In the genomic region with DNA sequence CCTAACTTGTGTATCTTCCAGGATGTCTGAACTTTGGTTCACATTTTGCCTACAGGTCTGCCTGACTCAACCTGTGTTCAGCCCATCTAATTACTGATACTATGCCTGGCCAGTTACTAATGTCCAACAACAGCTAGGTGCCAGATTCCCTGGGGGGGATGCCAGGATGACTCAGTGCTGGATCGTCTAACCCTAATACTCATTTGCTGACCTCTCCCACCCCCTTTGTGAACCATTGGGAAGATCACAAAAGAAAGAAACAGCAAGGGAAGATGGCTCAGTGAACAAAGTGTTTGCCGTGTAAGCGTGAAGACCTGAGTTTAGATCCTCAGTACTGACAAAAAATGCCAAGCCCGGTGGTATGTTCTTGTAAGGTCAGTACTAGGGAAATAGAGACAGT, we compare ENCODE assay signal across 17 mouse cellular contexts.
"Had no signal": no experiment of that assay in that cellular context is flagged by ENCODE, and none has a peak within 500 bp of the region (broad histone marks: within the 10 kb centered on the region; RNA-seq: fewer than 3 reads in every experiment).

No protein-coding gene starts in this region.

- H3K4me2 ChIP-seq: neural tube, embryonic 12.5 days; neural tube, embryonic 13.5 days; neural tube, embryonic 15.5 days; stomach, embryonic 15.5 days had no signal

- H3K4me1 ChIP-seq: neural tube, embryonic 12.5 days; neural tube, embryonic 13.5 days; neural tube, embryonic 15.5 days; stomach, embryonic 15.5 days had no signal

- DNase-seq: retina, postnatal 1 day; right cerebral cortex, adult 18-20 months; right cerebral cortex, postnatal 14 days; right cerebral cortex, postnatal 25 days; right cerebral cortex, postnatal 4 days; spleen, adult 18-20 months; thymus, adult 18-20 months; thymus, adult 2 months; thymus, postnatal 14 days; thymus, postnatal 25 days; thymus, postnatal 36 days; thymus, postnatal 4 days had no signal

- H3K9me3 ChIP-seq: neural tube, embryonic 12.5 days; neural tube, embryonic 13.5 days; neural tube, embryonic 15.5 days; stomach, embryonic 15.5 days had no signal

- H3K9ac ChIP-seq: neural tube, embryonic 12.5 days; neural tube, embryonic 13.5 days; neural tube, embryonic 15.5 days; stomach, embryonic 15.5 days had no signal

- H3K27me3 ChIP-seq: neural tube, embryonic 12.5 days; neural tube, embryonic 13.5 days; neural tube, embryonic 15.5 days; stomach, embryonic 15.5 days had no signal

- H3K36me3 ChIP-seq: neural tube, embryonic 12.5 days; neural tube, embryonic 13.5 days; neural tube, embryonic 15.5 days; stomach, embryonic 15.5 days had no signal

- H3K4me3 ChIP-seq: neural tube, embryonic 12.5 days; neural tube, embryonic 13.5 days; neural tube, embryonic 15.5 days; stomach, embryonic 15.5 days had no signal

- H3K27ac ChIP-seq: neural tube, embryonic 12.5 days; neural tube, embryonic 13.5 days; neural tube, embryonic 15.5 days; stomach, embryonic 15.5 days; stomach, postnatal 0 days had no signal
